Comparison of ENCODE assay signal across 11 mouse cellular contexts in the genomic region with DNA sequence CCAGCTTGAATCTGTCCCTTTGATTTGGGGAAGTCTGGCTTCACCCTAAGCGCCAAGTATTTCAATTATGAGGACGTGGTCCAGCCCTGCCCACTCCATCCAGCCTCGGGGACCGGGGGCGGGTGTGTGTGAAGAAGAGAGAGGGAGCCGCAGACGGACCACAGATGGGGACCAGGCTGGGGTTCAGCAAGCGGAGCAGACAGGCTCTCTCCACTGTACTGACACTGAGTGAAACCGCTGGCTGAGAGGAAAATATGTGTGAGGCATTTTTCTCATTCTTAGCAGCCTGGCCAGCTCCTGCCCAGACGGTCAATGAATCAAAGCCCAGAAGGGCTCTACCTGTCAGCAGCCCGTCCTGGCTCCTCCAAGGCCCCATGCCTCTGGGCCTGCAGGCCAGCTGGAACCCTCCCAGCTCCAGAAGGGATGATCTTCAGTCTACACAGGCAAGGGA. TPM values are rescaled to one million over a fixed set of nuclear protein-coding genes. Genes with fewer than 3 reads are reported as not detected.
DNase-seq lines count a peak whose midpoint lies in the region; ATAC-seq and TF ChIP-seq lines count a peak whose summit lies in the region.
"Had no signal": no experiment of that assay in that cellular context is flagged by ENCODE, and none has a peak within 500 bp of the region (broad histone marks: within the 10 kb centered on the region; RNA-seq: fewer than 3 reads in every experiment).

No protein-coding gene starts in this region.

- H3K4me3 ChIP-seq in embryonic facial prominence, embryonic 13.5 days = no peak overlapping the region
- no peak overlapping the region for H3K4me3 ChIP-seq in embryonic facial prominence, embryonic 10.5 days
- H3K4me3 ChIP-seq in lung, embryonic 14.5 days (ENCODE audit: low read depth, low read length) = no peak overlapping the region
- H3K4me3 ChIP-seq in lung, adult 2 months (replicated peaks; ENCODE audit: extremely low read depth, low read depth, low read length) = no peak overlapping the region
- H3K4me3 ChIP-seq in intestine, postnatal 0 days (ENCODE audit: low read depth, low read length) = no peak overlapping the region
- H3K4me3 ChIP-seq: midbrain, embryonic 10.5 days had no signal

- 48% methylated on average over 11 of the region's 11 CpGs for WGBS in embryonic facial prominence, embryonic 13.5 days
- 79% methylated on average over 11 of the region's 11 CpGs for whole genome bisulfite sequencing in embryonic facial prominence, embryonic 10.5 days
- 24% methylated on average over 11 of the region's 11 CpGs for WGBS in lung, embryonic 14.5 days
- WGBS in lung, adult 2 months = 53% methylated on average over 11 of the region's 11 CpGs
- 60% methylated on average over 11 of the region's 11 CpGs for WGBS in intestine, postnatal 0 days

- ATAC-seq in embryonic facial prominence, embryonic 13.5 days (ENCODE audit: insufficient number of reproducible peaks, insufficient read depth, low FRiP score, low TSS enrichment, low read depth) = no peak
- peak; percentile 88 for ATAC-seq in lung, embryonic 14.5 days (ENCODE audit: insufficient read depth)
- 0 out of 2 replicates have a peak, but pooled peaks have one; percentile 25 for ATAC-seq in intestine, postnatal 0 days
- ATAC-seq: forebrain, postnatal 0 days had no signal

- peaks cover 17% of the 10 kb centered on the region for H3K4me1 ChIP-seq in embryonic facial prominence, embryonic 13.5 days
- H3K4me1 ChIP-seq in embryonic facial prominence, embryonic 10.5 days = peaks cover 17% of the 10 kb centered on the region
- H3K4me1 ChIP-seq in lung, embryonic 14.5 days (ENCODE audit: insufficient read depth) = peaks cover 4% of the 10 kb centered on the region; the same call in 1 of the 2 replicates
- H3K4me1 ChIP-seq in lung, adult 2 months (ENCODE audit: control insufficient read depth, insufficient read depth, low read length) = no peaks in the 10 kb centered on the region
- H3K4me1 ChIP-seq in intestine, postnatal 0 days (replicated peaks; ENCODE audit: control insufficient read depth, insufficient read depth, low read length) = no peaks in the 10 kb centered on the region

- no peak for TF ChIP-seq POLR2A in lung, adult 2 months (IDR thresholded peaks at IDR 0.05; ENCODE audit: borderline replicate concordance, extremely low read depth, low read depth, low read length)

- DNase-seq in embryonic facial prominence, embryonic 10.5 days (ENCODE audit: low spot score) = no peak
- DNase-seq in lung, embryonic 14.5 days = peak; percentile 70
- DNase-seq in lung, adult 2 months = no peak
- DNase-seq in yolk sac, embryonic 10.5 days (ENCODE audit: low spot score) = peak; percentile 28
- DNase-seq in ovary, postnatal 10 days (ENCODE audit: low spot score) = no peak
- no peak for DNase-seq in neural tube, embryonic 10.5 days (ENCODE audit: extremely low spot score, low spot score)
- DNase-seq: cerebellum, adult 2 months; forebrain, postnatal 0 days had no signal

- H3K9me3 ChIP-seq in embryonic facial prominence, embryonic 13.5 days = no peaks in the 10 kb centered on the region
- no peaks in the 10 kb centered on the region for H3K9me3 ChIP-seq in embryonic facial prominence, embryonic 10.5 days
- no peaks in the 10 kb centered on the region for H3K9me3 ChIP-seq in lung, embryonic 14.5 days (ENCODE audit: low read depth, low read length)
- H3K9me3 ChIP-seq in intestine, postnatal 0 days (ENCODE audit: control insufficient read depth) = no peaks in the 10 kb centered on the region
- H3K9me3 ChIP-seq: midbrain, embryonic 10.5 days had no signal

- no peak overlapping the region for H3K27ac ChIP-seq in embryonic facial prominence, embryonic 13.5 days
- no peak overlapping the region for H3K27ac ChIP-seq in embryonic facial prominence, embryonic 10.5 days (replicated peaks)
- peak overlapping the region; percentile 26; the same call in 1 of the 2 replicates for H3K27ac ChIP-seq in lung, embryonic 14.5 days (ENCODE audit: low read depth)
- H3K27ac ChIP-seq in intestine, postnatal 0 days (ENCODE audit: low read depth, low read length) = no peak overlapping the region
- H3K27ac ChIP-seq: midbrain, embryonic 10.5 days had no signal

- no peak overlapping the region for H3K4me2 ChIP-seq in embryonic facial prominence, embryonic 13.5 days
- no peak overlapping the region for H3K4me2 ChIP-seq in lung, embryonic 14.5 days
- no peak overlapping the region for H3K4me2 ChIP-seq in intestine, postnatal 0 days (replicated peaks; ENCODE audit: low read depth)

- no peaks in the 10 kb centered on the region for H3K27me3 ChIP-seq in embryonic facial prominence, embryonic 13.5 days
- H3K27me3 ChIP-seq in embryonic facial prominence, embryonic 10.5 days (replicated peaks; ENCODE audit: low read depth, poor library complexity, severe bottlenecking) = peaks cover 10% of the 10 kb centered on the region
- H3K27me3 ChIP-seq in lung, embryonic 14.5 days (ENCODE audit: insufficient read depth, low read length) = no peaks in the 10 kb centered on the region
- no peaks in the 10 kb centered on the region for H3K27me3 ChIP-seq in intestine, postnatal 0 days (replicated peaks; ENCODE audit: control insufficient read depth, insufficient read depth, low read length)

- no peaks in the 10 kb centered on the region for H3K36me3 ChIP-seq in embryonic facial prominence, embryonic 13.5 days
- H3K36me3 ChIP-seq in embryonic facial prominence, embryonic 10.5 days (replicated peaks) = no peaks in the 10 kb centered on the region
- H3K36me3 ChIP-seq in lung, embryonic 14.5 days (ENCODE audit: insufficient read depth) = no peaks in the 10 kb centered on the region
- no peaks in the 10 kb centered on the region for H3K36me3 ChIP-seq in intestine, postnatal 0 days (ENCODE audit: control insufficient read depth, insufficient read depth)
- H3K36me3 ChIP-seq: midbrain, embryonic 10.5 days had no signal

- 0 out of 2 replicates have a peak overlapping the region, but pooled peaks have one; percentile 0 for H3K9ac ChIP-seq in embryonic facial prominence, embryonic 13.5 days
- H3K9ac ChIP-seq in lung, embryonic 14.5 days = no peak overlapping the region
- no peak overlapping the region for H3K9ac ChIP-seq in intestine, postnatal 0 days (ENCODE audit: low read depth, low read length)
- H3K9ac ChIP-seq: forebrain, postnatal 0 days had no signal

- no peak for TF ChIP-seq CTCF in lung, embryonic 14.5 days (IDR thresholded peaks at IDR 0.05; ENCODE audit: low read depth)
- no peak for TF ChIP-seq CTCF in lung, adult 2 months (IDR thresholded peaks at IDR 0.05; ENCODE audit: insufficient read depth, low read length)
- TF ChIP-seq CTCF in intestine, postnatal 0 days (IDR thresholded peaks at IDR 0.05; ENCODE audit: low read depth) = no peak

RNA-seq across cellular contexts. Expression of gene Lif, which starts 19.1 kb away (rescaled TPM):
- polyA plus RNA-seq in embryonic facial prominence, embryonic 13.5 days (2015; fragmentation: Nextera tagmentation; extraction: Ambion mirVana) = 0.15 and 0.18 TPM in 2 replicates
- polyA plus RNA-seq in embryonic facial prominence, embryonic 10.5 days (2016; fragmentation: Nextera tagmentation; extraction: Ambion mirVana) = 0.09 and 0.36 TPM in 2 replicates
- 0.12 and 0.33 TPM in 2 replicates for polyA plus RNA-seq in lung, embryonic 14.5 days (2014; fragmentation: Nextera tagmentation; extraction: Ambion mirVana)
- 3.5 and 4.9 TPM in 2 replicates for polyA plus RNA-seq in lung, adult 2 months (2012; rRNA removed)
- polyA plus RNA-seq in intestine, postnatal 0 days (2015; fragmentation: Nextera tagmentation; extraction: Ambion mirVana) = 0.92 and 1.2 TPM in 2 replicates

RNA-seq across cellular contexts. Expression of gene Osm, which starts 40.2 kb away (rescaled TPM):
- not detected in 2 replicates for polyA plus RNA-seq in embryonic facial prominence, embryonic 13.5 days (2015; fragmentation: Nextera tagmentation; extraction: Ambion mirVana)
- not detected in 2 replicates for polyA plus RNA-seq in embryonic facial prominence, embryonic 10.5 days (2016; fragmentation: Nextera tagmentation; extraction: Ambion mirVana)
- not detected in 2 replicates for polyA plus RNA-seq in lung, embryonic 14.5 days (2014; fragmentation: Nextera tagmentation; extraction: Ambion mirVana)
- 1.0 and 1.3 TPM in 2 replicates for polyA plus RNA-seq in lung, adult 2 months (2012; rRNA removed)
- 0.08 and 0.20 TPM in 2 replicates for polyA plus RNA-seq in intestine, postnatal 0 days (2015; fragmentation: Nextera tagmentation; extraction: Ambion mirVana)

RNA-seq across cellular contexts. Expression of gene Castor1, which starts 58.4 kb away (rescaled TPM):
- polyA plus RNA-seq in embryonic facial prominence, embryonic 13.5 days (2015; fragmentation: Nextera tagmentation; extraction: Ambion mirVana) = 6.6 and 7.1 TPM in 2 replicates
- 2.2 and 2.4 TPM in 2 replicates for polyA plus RNA-seq in embryonic facial prominence, embryonic 10.5 days (2016; fragmentation: Nextera tagmentation; extraction: Ambion mirVana)
- polyA plus RNA-seq in lung, embryonic 14.5 days (2014; fragmentation: Nextera tagmentation; extraction: Ambion mirVana) = 1.9 and 2.1 TPM in 2 replicates
- 23.3 and 26.2 TPM in 2 replicates for polyA plus RNA-seq in lung, adult 2 months (2012; rRNA removed)
- 10.3 and 14.7 TPM in 2 replicates for polyA plus RNA-seq in intestine, postnatal 0 days (2015; fragmentation: Nextera tagmentation; extraction: Ambion mirVana)

Comparison
In these comparisons a context has a peak if more than half of its experiments do, and no peak if none do; other contexts are left out.
1. DNase-seq: peak in lung, embryonic 14.5 days (single experiment) and yolk sac, embryonic 10.5 days (single experiment); none in embryonic facial prominence, embryonic 10.5 days (single experiment), lung, adult 2 months (single experiment), ovary, postnatal 10 days (single experiment) and neural tube, embryonic 10.5 days (single experiment).